Mouse (Mus musculus) heart, postnatal 0 days (tissue): Measurements from ENCODE around the gene Lhfpl2.

Source experiments
- CTCF ChIP-seq: IDR thresholded peaks from 2 replicates; pipeline ENCODE4 v1.5.1; 2016; ENCODE audit warnings: antibody characterized with exemption, control low read depth, low read depth
- EP300 ChIP-seq: IDR thresholded peaks from 2 replicates; pipeline ENCODE4 v1.6.1; 2016; ENCODE audit warnings: antibody characterized with exemption, low read depth

DNA sequence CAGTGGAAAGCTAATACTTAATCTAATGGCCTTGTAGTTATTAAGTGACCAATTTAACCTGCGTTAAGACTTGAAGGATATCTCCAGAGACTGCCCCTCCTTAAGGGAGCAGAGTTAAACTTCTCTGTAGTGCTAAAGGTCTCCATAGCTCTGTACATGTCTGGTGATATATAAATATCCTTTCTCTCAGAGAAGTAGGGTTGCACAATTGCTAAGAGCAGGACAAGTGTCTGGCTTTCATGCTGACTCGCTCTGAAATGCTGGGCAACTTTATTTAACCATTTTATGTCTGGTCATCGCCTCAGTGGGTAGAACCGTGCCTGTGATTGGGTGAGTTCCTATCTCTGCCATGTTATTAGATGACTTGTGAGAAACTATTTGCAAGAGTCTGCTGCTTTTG is 36.6 kb downstream of the Lhfpl2 start:
- TF ChIP-seq CTCF, result no peak
- no peak for TF ChIP-seq EP300
